Mouse (Mus musculus) right cerebral cortex, adult 18-20 months (tissue): Measurements from ENCODE around the gene Nup210.
A peak's percentile ranks its signal among the peaks of the same experiment; 100 is the strongest.
"Not testable (repeated sequence)": the region's sequence is repeated elsewhere in the genome, so short reads cannot be mapped to it uniquely, and the experiment has no call there.

Source experiments
- DNase-seq: peaks from one replicate; pipeline ENCODE4 v3.0.0; 2022; ENCODE audit warnings: mixed read lengths

Gene Nup210

DNA sequence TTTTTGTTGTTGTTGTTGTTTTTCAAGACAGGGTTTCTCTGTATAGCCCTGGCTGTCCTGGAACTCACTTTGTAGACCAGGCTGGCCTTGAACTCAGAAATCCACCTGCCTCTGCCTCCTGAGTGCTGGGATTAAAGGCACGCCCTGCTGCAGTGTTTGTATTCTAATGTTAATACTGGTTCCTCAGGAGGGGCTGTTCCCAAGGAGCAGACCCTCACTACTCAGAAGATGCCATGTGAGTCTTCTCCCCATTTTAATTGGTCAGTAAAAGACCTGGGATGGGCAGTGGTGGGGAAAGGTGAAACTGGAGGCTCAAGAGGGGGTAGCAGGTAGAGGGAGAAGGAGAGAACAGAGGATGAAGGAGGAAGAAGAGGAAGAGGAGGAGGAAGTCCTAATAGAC, 13.2 kb downstream of the Nup210 start:
- DNase-seq: not testable (repeated sequence)

DNA sequence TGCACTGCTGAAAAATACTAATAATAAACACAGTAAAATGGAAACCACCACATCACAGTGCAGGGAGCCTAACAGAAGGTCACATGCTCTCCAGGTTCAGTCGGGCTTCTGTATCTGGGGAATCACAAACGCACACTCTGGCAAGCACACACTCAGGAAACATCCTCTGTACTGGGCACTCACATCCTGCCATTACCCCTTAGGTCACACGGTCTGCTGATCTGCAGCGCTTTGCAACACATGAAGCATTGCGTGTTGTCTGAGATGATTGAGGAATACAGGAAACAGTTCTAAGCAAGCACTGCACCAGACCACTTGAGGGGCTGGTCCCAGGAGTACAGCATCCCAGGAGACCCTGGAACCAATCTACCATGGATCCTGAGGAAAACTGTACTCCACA, 16.0 kb downstream of the Nup210 start:
- no peak for DNase-seq

DNA sequence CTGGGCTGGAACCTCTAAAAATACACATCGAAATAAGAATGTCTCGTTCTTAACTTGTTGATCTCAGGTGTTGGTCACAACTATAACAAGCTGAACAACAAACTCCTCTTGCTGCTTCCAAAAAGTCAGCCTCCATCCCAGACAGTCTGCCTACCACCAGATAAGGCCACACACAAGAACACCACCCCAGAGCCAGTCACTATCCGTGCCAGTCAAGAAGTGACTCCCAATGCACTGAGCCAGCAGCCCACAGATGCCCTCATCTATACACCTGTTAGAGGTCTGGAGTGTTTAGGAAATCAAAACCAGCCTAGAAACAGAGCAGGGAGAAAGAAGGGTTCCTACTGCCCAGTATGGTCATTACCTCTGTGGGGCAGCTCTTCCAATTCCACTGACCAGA, 18.8 kb downstream of the Nup210 start:
- DNase-seq: no peak

DNA sequence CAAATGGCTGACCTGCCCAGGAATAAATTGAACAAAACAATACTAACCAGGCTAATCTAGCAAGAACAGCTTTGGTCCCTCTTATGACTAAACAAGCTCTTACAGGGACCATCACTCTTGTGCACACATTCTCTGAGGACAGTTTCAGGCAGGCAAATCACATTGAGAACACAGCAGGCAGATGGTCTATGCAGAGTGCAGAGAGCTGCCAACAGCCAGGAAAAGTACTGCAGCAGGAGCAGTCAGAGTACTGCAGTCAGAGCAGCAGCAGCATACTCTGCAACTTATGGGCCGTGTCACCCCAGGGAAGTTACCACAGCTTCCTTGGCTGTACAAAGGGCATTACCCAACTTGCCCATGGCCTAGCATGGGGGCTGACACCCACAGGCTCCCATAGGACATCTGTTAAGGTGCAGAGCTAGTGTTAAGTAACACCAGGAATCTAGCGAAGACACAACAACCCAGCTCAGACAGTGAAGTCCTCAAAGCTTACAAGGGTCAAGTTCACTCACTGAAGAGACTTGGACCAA, 21.5 kb downstream of the Nup210 start:
- peak; percentile 44 for DNase-seq

DNA sequence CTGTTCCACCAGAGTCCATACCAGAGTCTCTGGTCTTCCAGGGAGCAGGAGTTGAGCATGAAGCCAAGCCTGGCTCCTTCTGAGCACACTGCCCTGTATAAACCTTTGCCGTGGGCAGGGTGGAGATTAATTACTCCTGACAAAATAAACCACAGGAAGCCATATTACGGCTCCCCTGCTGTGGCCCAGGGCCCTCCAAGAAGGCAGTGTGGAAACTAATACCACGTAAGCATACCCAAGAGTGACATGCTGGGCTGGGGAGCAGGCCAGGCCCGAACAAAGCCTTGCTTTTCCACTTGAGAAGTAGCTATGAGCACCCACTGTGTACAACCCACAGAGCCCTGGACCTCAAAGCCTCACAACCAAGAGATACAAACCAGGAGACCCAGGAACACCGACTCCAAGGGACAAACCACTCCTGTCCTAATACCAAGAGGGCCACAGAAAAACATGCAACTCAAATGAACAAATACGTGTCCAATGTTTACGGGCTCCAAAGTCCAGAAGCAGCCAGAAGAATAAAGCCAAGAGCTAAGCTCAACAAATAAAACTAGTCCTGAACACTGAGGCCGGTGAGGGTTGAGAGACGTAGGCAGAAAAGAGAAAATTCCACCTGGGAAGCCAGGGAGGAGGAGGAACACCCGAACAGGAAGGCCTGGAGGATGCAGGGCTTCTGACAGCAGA, 24.3 kb downstream of the Nup210 start:
- no peak for DNase-seq

DNA sequence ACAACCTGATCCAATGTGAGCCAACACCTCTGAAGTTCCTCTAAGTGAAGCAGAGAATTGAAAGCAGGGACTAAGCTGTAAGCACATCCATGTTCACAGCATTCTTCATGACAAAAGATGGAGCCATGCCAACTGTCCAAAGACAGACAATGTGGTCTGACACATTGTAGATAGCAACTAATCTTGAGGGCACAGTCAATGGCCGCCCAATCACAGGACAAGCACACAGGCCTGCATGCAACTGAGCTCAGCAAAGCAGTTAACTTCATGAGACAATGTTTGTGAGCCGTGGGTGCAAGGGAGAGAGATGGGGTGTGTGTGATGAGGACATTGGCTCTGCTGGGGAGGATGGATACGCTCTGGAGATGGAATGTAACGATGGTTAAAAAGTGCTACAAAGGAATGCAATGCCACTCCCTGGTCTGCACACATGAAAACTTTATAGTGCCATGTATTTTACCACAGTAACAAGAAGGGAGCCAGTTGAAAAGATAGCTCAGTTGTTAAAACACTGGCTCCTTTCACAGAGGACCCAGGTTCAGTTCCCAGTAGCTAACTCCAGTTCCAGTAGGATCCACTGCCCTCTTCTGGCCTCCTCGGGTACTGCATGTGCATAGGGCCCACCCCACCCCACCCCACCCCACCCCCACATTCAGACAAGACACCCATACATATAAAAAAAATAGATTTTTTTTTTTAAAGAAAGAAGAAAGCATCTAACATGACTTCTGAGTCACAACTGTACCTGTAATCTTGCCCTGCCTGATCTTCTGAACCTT, 31.3 kb downstream of the Nup210 start:
- no peak for DNase-seq

DNA sequence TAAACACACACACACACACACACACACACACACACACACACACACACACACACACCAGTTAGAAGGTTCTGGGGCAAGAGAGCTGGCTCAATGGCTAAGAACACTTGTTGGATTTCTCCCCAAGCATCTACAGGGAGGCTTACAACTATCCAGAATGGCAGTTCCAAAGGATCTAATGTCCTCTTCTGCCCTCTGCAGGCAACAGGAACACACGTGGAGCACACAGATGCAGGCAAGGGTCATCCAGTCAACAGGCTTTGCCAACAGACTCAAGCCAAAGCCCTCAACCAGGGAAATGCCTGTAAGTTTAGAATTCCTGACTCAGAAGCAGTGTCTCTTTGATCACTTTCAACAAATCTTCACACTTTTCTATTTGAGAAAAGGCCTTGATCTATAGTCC, 36.6 kb downstream of the Nup210 start:
- no peak for DNase-seq

DNA sequence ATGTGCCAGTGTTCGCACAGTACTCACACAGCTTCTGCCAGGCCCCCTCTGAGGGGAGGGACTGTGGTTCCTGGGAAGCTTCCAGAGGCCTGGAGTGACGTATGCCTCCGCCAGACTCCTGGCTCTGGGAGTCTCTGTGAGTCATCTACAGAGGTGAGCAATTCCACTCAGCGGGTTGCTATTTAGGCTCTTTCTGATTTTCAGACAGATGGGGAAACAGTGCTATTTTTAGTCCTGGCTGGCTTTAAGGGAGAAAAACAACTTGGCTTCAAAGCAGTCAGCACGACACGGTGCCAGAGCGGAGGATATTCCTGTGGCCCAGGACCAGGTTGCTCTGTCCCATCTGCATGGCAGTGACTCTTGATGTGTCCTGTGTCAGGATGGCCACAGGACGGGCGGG, 40.4 kb downstream of the Nup210 start:
- peak; percentile 92 for DNase-seq

DNA sequence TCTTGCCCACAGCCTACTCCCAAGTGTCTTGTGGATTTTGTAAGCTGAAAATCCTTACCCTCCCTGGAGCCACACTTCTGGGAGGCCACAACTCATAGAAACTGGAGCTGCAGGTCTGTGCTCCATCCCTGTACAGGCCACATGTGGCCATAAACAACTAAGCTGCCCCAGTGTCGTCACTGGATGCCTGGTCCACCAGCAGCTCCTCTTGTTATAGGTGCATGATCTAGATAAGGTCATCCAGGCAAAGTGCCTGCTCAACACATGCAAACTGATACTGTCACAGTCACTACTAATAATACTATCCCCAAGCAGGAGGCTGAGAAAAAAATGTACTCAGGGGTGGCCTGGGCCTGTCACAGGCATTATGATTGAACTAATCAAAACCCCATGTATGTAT, 48.1 kb downstream of the Nup210 start:
- no peak for DNase-seq

DNA sequence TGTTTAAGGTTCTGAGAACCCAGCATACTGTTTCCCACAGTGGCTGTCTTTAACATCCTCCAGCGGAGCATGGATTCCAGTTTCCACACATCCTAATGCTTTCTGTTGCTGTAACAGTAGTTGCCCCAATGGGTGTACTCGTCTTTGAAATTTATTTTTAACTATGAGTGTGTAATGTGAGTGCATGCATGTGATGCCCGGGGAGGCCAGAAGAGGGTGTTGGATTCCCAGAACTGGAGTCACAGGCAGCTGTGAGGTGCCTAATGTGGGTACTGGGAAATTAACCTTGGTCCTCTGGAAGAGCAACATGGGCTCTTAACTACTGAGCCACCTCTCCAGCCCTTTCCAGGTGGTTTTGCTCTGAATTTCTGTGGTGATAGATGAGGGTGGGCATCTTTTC, 49.6 kb downstream of the Nup210 start:
- DNase-seq: no peak

DNA sequence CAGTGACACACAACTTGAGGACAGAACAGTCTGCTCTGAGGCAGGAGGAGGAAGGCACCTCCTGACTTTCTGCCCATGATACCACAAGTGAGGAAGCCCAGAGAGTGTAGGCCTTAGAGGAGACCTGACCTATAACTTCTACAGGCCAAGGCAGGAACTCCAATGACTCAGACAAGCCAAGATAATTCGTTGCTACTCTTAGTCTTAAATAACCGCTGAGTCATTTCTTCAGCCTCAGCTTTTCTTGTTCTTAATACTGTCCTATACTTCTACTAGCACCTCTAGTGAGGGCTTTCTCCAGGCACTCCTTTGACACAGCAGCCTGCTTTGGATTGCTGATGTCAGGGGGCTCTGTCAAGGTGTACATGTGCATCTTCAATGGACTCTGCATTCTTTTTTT, 55.3 kb downstream of the Nup210 start:
- no peak for DNase-seq

DNA sequence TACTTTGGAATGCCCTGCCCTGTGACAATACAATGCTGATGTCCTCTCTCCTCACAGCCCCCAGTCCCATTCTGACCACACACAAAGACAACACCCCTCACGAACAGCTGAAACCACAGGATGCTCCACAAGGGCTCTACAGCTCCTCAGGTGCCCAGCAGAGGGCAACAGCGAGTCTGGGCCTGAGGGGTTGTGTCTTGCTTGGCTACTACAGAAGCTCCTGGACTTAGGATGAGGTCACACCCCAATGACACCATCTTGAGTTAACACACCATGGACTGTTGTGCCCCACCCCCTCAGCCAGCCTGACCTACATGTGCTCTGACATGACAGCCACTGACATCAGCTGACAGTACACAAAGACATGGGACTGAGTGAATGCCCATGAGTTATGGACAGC, 56.9 kb downstream of the Nup210 start:
- peak; percentile 31 for DNase-seq

DNA sequence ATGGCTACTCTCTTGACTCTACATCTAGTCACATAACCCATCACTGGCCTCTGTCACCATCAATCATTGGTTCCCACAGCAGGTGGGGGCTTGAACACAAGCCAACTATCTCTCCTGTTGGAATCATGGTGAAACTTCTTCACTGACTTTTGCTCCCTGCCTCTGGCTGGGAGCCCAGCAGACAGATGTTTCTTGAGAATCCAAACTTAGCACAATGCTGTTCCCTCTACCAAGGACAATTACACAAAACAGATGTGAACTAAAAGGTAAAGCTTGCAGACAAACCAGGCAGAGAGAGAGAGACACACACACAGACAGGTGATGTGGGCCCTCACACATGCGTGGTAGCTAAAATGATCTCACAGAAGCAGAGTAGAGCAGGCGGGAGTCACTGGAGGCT, 58.6 kb downstream of the Nup210 start:
- no peak for DNase-seq

DNA sequence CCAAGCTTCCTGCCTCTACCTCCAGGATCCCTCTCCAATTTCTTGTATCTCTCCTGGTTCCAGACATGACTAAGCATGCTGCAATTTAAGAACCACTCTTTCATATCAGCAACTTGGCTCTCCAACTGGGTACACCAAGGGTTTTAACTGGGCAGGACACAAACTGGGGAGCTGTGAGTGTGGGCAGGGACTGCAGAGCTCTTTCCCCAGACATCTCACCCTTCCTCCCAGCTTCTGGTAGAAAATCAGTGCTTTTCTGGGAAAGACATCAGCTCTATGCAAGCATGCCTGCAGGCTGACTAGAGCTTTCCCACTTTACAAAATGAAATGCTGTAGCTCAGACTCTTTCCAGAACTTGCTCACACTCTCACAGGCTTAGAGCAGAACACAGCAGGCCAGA, 60.3 kb downstream of the Nup210 start:
- DNase-seq: peak; percentile 66

DNA sequence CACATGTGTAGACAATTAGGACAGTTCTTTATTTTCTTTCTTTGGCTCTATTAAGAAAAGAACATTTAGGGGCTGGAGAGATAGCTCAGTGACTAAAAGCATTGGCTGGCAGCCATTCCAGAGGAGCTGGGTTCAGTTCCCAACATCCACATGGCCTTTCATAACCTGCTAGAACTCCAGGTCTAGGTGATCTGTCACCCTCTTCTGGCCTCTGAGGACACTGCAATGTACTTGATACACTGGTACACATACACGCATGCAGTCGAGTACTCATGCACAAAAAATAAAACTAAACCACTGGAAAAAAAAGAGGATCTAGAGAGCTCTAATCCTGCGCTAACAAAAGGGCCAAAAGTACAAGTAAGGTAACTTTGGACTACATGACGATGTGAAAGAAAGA, 64.1 kb downstream of the Nup210 start:
- no peak for DNase-seq

DNA sequence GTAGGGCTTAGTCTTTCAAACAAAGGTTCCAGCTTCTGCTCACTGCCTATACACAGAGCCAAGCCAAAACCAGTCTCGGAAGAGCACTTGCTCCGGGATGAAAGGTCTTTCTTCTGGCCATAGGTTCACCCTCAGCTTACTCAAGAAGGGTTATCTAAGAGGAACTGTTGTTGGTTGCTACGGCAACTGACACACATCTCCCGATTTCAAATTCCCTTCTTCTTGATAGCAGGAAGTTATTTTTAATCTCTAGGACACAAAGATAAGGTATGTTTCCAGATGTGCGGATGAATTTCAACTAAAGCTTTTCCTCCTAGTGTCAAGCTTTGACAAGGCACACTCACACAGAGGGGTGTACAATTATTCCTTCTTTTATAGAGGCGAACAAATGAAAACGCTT, 68.6 kb downstream of the Nup210 start:
- DNase-seq: no peak

DNA sequence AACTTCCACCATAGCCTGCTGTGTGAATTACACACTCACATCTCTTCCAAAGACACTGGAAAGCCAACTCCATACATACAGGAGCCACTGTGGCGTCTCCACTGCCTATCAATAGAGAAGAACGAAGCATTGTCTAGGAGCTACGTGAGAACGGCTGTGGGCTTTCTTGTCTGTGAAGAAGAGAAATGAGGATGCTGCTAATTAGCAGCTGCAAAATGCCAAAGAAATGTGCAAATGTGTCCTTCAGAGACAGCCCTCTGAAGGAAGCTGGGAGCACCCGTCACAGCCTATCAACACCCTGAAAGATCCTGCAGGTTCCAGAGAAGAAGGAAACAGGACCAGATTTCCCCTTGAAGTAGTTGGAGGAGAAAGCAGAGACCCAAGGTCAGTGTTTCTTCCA, 69.2 kb downstream of the Nup210 start:
- DNase-seq: no peak

DNA sequence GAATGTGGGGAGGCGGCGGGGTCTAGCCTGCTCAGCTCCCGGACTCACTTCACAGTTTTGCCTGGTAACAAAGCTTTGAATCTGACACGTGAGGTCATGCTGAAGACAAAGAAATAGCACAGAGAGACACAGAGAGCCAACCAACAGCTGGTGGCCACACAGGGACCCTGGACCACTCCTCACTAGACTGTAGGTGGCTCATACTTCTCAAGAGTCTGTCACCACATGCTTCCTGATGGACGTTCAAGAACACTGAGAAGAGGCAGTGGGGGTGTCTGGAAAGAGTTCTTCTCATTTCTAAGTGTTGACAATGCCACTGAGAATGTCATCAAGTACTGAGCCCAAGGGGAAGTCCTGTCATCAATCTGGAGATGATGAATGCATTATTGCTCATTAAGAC, 70.4 kb downstream of the Nup210 start:
- no peak for DNase-seq

DNA sequence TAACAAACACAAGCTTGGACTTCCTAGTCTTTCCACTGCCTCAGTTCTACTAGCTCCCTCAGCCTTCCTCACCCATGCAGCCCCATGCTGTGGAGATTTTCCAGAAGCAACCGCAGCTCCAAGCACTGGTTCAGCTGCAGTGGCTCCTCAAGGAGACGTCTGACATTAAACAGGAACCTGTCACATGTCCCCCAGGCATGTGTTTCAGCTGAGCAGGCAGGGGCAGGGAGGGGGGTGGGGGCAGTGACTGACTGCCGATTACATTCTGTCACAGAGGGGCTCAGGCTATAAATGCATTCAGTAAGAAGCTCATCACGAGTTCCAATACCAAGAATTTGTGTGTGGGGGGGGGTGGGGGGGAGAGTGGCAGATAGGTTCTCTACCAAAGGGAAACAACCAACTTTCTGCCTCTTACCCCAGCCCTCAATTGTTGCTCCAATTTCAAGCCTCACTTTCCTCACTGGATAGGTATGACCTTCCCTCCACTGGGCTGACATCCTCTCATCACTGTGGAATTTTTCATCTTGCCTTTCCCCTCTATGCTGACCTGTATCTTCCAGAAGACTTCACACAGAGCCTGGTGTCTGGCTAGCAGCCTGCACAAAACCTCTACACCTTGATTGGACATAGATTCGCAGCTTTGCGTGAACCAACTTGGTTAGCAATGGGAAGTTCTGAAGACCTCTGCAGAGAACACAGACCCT, 71.8 kb downstream of the Nup210 start:
- no peak for DNase-seq

DNA sequence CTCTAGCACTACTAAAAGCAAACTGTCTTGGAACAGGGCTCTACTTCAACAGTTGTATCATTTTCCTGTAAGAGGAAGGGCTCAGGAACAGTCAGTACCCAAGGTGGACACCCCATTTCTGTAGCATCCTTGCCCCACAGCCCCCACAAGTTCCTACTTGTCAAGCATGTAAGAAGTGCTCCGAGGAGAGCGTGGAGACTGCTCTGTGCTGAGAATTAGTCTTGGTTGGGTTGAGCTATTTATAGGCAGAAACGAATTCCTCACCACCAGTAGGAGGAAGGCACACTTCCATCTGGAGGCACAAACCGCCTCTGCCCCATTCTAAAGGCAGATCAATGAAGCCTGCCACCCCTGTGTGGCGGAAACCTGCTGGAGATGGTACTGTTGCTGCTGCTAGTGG, 75.3 kb downstream of the Nup210 start:
- DNase-seq: peak; percentile 75

DNA sequence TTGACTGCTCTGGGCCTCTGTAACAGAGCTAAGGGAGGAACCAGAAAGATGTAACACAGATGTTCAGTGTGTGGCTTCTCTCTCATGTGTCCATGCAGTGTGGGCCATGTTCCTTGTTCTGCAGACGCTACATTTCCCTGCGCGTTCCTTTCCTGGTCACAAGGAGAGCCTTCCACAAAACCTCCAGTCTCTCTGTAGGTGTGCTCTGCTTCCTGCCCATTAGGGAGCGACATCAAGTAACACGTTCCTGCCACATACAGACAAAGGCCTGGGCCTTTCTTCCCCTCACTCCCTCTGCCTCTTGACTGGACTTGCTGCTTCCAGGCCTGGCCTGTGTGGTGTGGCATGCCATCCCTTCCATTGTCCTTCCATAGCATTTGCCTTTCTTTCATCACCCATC, 88.4 kb downstream of the Nup210 start:
- no peak for DNase-seq

DNA sequence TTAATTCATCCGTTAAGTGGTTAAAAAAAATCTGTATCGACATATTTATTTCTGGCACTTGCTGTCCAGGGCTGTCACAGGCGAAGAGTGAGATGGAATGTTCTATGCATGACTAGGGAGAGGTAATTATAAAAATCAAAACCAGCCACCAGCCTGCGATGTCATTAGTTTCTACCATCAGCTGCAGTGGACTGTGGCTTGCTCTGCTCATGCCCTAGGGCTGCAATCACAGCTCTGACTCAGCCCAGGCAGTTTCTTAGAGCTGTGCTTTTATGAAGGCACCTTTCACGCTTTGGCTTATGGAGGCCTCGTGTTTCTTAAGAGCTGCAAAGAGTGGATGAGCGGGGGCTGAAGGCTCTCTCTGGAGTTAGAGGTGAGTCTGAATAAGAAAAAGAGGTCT, 95.8 kb downstream of the Nup210 start:
- no peak for DNase-seq

DNA sequence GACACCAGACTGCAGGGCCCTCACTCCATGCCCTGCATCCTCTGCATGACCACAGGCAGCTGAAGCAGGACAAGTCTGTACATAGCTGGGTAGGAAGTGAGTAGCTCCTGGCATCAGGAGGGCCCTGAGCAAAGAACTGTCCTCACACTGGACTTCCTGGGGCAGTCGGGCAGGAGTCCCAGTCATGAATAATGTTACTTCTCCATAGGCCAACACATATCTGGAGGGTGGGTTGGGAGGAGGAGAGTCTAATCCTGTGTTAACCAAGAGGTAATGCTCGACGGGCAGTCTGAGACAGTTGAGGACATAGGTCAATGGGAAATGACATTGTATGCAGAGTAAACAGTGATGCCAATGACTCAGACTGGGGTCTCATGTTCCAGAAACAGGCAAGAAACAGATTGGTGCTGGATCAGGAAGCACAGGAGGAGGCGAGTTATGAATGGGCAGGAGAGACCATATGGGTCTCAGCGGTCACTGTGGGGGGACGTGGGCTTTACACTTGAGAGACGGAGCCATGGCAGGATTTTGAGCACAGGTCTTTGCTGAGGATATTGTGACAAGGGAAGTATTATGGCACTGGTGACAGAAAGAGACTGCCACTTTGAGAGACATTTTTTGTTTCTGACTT, 99.9 kb downstream of the Nup210 start:
- no peak for DNase-seq
